Mouse (Mus musculus) midbrain, embryonic 15.5 days (tissue): ENCODE measurements around the gene Phf24. TPM values are rescaled to one million over a fixed set of nuclear protein-coding genes. Genes with fewer than 3 reads are reported as not detected.
A peak's percentile ranks its signal among the peaks of the same experiment; 100 is the strongest.

ENCODE experiments used
- ATAC-seq: fragments of 200-750 bp; cut with Nextera tagmentation; replicated peaks from 2 replicates; pipeline ENCODE4 v1.8.0; 2017; ENCODE audit warnings: moderate TSS enrichment
- H3K27ac ChIP-seq: fragments of 300-500 bp; sonication (generic); 2 replicates; pipeline ENCODE4 v1.5.1; 2015; ENCODE audit warnings: mild to moderate bottlenecking, inconsistent platforms
- H3K27me3 ChIP-seq: fragments of 300-500 bp; sonication (generic); replicated peaks from 2 replicates; pipeline ENCODE4 v1.6.1; 2015; ENCODE audit warnings: inconsistent platforms
- H3K36me3 ChIP-seq: fragments of 300-500 bp; sonication (generic); replicated peaks from 2 replicates; pipeline ENCODE4 v1.6.1; 2015; ENCODE audit warnings: inconsistent platforms
- H3K4me1 ChIP-seq: fragments of 300-500 bp; sonication (generic); 2 replicates; pipeline ENCODE4 v1.6.1; 2015; ENCODE audit warnings: inconsistent platforms
- H3K4me2 ChIP-seq: fragments of 300-500 bp; sonication (generic); 2 replicates; pipeline ENCODE4 v1.6.1; 2015; ENCODE audit warnings: inconsistent platforms, mild to moderate bottlenecking, moderate library complexity
- H3K4me3 ChIP-seq: fragments of 300-500 bp; sonication (generic); 2 replicates; pipeline ENCODE4 v1.5.1; 2015; ENCODE audit warnings: mild to moderate bottlenecking, inconsistent platforms
- H3K9ac ChIP-seq: fragments of 300-500 bp; sonication (generic); 2 replicates; pipeline ENCODE4 v1.6.1; 2015; ENCODE audit warnings: mild to moderate bottlenecking, inconsistent platforms
- H3K9me3 ChIP-seq: fragments of 300-500 bp; sonication (generic); 2 replicates; pipeline ENCODE4 v1.6.1; 2016; ENCODE audit warnings: inconsistent platforms
- WGBS: fragments of 180-500 bp; shearing (Covaris S2); methylation state at CpG from one replicate; pipeline ENCODE4 v1.1.7; 2015; ENCODE audit warnings: mixed read lengths; 5-methylcytosine and 5-hydroxymethylcytosine counted together
- polyA plus RNA-seq: library from polyadenylated mRNA; unstranded; fragments of >200 nt; fragmentation: Nextera tagmentation; extraction: Ambion mirVana; gene quantifications from 2 replicates; pipeline ENCODE4 v1.2.1, GENCODE M21; 2015

Phf24 gene
- polyA plus RNA-seq, 1 experiment from 2014 or later: 40.5 TPM

DNA sequence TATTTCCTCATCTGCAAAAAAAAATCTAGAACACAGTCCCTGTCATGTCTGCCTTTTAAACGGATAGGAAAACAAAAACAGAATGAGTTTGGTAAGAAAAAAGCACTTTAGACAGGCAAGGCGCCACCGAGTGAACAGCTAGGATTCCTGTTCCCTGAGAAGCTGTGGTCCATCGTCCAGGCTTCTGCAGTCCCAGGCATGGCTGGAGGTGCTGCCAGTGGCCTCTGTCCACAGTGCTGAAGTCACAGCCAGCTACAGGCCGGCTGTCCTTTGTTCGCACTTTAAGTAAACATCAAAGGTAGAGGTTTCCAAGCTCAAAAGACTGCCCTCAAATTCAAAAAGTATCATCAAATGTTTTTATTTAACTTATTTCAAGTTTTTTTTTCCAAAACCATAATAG is 28.6 kb downstream of the Phf24 start:
- no peak overlapping the region for H3K4me2 ChIP-seq
- H3K27ac ChIP-seq: no peak overlapping the region
- no peak overlapping the region for H3K9ac ChIP-seq
- H3K4me1 ChIP-seq: peaks cover 39% of the 10 kb centered on the region
- no peaks in the 10 kb centered on the region for H3K27me3 ChIP-seq
- no peaks in the 10 kb centered on the region; the same call in 1 of the 2 replicates for H3K36me3 ChIP-seq
- no peak overlapping the region for H3K4me3 ChIP-seq
- H3K9me3 ChIP-seq: no peaks in the 10 kb centered on the region
- WGBS: 15% methylated on average over 6 of the region's 6 CpGs
- ATAC-seq: no peak

DNA sequence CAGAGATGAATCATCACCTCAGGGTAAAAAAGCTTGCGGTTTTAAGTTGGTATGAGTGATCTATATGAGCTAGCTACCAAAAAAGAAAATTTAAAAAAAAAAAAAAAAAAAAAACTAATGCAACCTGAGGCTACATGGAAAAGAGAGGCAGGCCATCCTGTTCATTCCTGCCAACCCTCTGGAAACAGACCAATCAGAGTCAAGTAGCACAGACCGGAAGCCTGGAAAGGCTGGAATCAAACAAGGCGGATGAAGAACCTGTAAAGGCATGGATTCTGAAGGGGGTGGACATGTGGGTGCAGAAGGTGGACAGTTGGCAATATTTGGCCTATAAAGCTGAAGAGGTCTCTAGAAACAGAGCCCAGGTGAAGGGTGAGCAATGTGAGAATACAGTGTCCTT is 29.0 kb downstream of the Phf24 start:
- no peak overlapping the region for H3K4me3 ChIP-seq
- H3K27ac ChIP-seq: no peak overlapping the region
- no peaks in the 10 kb centered on the region; the same call in 1 of the 2 replicates for H3K36me3 ChIP-seq
- 92% methylated on average over 3 of the region's 3 CpGs for WGBS
- no peak overlapping the region for H3K4me2 ChIP-seq
- no peak overlapping the region for H3K9ac ChIP-seq
- no peaks in the 10 kb centered on the region for H3K9me3 ChIP-seq
- peaks cover 40% of the 10 kb centered on the region for H3K4me1 ChIP-seq
- no peaks in the 10 kb centered on the region for H3K27me3 ChIP-seq
- ATAC-seq: no peak

DNA sequence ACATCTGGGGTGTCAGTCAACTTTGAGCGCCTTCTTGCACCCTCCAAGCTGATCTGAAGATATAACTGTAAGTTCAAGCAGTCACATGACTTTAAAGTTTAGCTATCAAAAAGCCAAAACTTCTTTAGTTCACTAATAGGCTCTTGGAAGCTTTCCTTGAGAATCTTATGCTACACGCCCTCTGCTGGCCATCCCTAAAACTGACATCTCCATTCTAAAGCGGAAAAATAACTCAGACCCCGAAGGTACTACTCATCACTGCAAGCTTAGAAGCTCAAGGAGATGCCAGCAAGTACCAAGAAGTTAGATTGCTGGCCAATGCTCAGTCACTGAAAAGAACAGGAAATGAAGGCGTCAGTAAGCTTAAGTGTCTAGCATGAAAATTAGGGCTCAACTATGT is 29.5 kb downstream of the Phf24 start:
- Histone ChIP-seq H3K27me3 (no peaks in the 10 kb centered on the region), H3K9ac (peak overlapping the region; percentile 23; the same call in 1 of the 2 replicates), H3K36me3 (no peaks in the 10 kb centered on the region), H3K4me2 (peak overlapping the region; percentile 38), H3K4me3 (no peak overlapping the region), H3K9me3 (no peaks in the 10 kb centered on the region), H3K4me1 (peaks cover 45% of the 10 kb centered on the region), H3K27ac (peak overlapping the region; percentile 86)
- WGBS: 5% methylated on average over 5 of the region's 5 CpGs
- no peak for ATAC-seq

DNA sequence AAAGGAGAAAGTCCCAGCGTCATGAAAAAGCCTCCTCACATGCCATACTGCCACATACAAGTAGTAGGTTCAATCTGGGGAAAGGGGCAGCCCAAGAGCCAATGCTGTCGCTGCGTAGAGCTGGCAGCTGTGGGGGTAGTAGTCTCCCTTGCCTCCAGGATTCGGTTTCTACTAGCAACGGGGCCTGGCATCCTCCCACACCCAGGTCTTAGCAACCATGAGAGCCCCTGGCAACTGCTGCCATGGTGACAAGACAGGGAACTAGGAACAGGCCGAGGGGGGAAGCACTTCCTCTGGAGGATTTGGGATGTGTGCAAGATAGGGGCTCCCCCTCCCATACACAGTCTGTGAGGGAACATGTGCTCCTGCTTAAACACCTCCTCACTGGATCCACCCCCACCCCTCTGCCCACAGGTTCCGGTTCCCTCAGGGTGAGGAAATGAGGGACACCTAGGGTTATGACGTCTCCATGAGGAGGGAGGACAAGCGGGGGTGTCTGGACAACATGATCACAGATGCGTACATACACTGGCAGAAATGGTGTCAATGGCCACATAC is 30.4 kb downstream of the Phf24 start:
- Histone ChIP-seq H3K4me3 (0 out of 2 replicates have a peak overlapping the region, but pooled peaks have one; percentile 2), H3K9me3 (no peaks in the 10 kb centered on the region), H3K4me2 (peak overlapping the region; percentile 38), H3K27ac (peak overlapping the region; percentile 86), H3K9ac (peak overlapping the region; percentile 23; the same call in 1 of the 2 replicates), H3K36me3 (no peaks in the 10 kb centered on the region), H3K27me3 (no peaks in the 10 kb centered on the region), H3K4me1 (peaks cover 54% of the 10 kb centered on the region)
- 11% methylated on average over 10 of the region's 10 CpGs for WGBS
- ATAC-seq: peak; percentile 50

DNA sequence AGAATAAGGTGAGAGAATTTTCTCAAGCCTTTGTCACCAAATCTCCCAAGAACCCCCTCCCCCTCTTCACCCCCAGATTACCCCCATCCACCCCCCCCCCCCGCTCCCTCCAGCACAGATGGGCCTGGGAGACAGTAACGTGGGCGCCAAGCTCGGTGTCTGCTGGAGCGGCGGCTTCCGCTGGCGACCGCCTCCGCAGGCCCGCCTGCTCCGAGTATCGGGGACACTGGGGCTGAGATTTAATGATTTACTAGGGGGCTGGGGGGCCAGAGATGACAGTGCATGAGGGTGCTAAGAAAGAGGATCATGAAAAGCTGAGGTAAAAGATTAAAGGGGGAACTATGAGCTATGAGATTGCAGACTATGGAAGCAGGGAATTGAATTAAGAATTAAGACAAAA is 32.1 kb downstream of the Phf24 start:
- Histone ChIP-seq H3K4me3 (no peak overlapping the region), H3K4me2 (0 out of 2 replicates have a peak overlapping the region, but pooled peaks have one; percentile 5), H3K9me3 (no peaks in the 10 kb centered on the region), H3K4me1 (peaks cover 71% of the 10 kb centered on the region), H3K36me3 (no peaks in the 10 kb centered on the region), H3K27me3 (no peaks in the 10 kb centered on the region), H3K9ac (no peak overlapping the region), H3K27ac (peak overlapping the region; percentile 86)
- WGBS: 28% methylated on average over 13 of the region's 13 CpGs
- ATAC-seq: no peak

DNA sequence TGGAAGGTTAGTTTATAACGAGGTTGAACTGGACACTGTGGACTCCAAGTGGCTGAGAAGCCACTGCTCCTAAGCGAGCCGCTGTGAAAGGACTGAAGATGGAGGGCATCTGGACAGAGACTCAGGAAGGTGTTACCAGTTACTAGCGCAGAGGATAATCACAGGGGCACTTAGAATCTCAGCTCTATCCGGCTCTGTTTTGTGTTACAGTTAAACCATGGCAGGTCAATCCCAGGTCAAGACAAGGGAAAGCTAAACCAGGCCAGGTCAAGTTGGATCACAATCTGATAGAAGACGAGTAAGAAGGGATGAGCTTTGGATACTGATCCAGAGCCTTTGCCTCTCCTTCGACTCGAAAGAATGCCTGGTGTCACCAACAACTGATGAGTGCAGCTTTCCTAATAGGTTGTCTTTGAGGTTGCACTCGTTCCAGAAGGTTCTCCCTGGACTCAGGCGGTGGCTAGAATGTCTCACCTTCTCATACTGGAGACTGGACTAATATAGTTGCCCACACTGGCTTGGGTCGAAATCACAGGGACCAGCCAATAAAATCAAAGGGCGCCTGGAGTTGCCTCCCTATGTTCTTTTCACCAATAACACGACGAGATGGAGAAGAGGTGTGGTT is 32.7 kb downstream of the Phf24 start:
- peaks cover 77% of the 10 kb centered on the region for H3K4me1 ChIP-seq
- no peaks in the 10 kb centered on the region for H3K9me3 ChIP-seq
- H3K4me3 ChIP-seq: peak overlapping the region; percentile 75
- H3K27ac ChIP-seq: peak overlapping the region; percentile 86
- WGBS: 14% methylated on average over 14 of the region's 14 CpGs
- no peak for ATAC-seq
- peak overlapping the region; percentile 96 for H3K4me2 ChIP-seq
- H3K27me3 ChIP-seq: no peaks in the 10 kb centered on the region
- H3K36me3 ChIP-seq: no peaks in the 10 kb centered on the region
- H3K9ac ChIP-seq: no peak overlapping the region

DNA sequence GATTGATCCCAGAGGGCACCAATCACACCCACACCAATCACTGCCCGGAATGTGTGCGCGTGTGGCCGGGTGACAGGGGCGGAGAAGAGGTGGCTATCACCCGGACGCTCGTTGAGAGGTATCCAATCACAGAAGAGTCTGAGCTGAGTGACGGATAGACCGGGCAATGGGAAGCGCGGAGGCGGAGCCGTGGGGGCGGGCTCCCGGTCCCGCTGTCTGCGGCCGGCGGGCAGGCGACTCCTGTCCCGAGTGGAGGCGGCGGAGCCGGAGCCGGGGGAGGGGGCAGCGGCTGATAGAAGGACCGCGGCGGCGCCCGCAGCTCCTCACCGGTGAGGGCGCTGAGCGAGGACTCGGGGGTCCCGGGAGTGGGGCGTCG is 33.2 kb downstream of the Phf24 start, which contains the start of gene Dnajb5:
TSS of gene Dnajb5 (plus strand) at position 139 of the 376 bp plus-strand sequence.
- WGBS: under 1% methylated on average over 35 of the region's 39 CpGs
- peak within 1 kb of the TSS; percentile 75 for H3K4me3 ChIP-seq
- no peaks in the 10 kb centered on the region for H3K9me3 ChIP-seq
- peak; percentile 95 for ATAC-seq
- peak within 1 kb of the TSS; percentile 96 for H3K4me2 ChIP-seq
- peak within 1 kb of the TSS; percentile 95 for H3K27ac ChIP-seq
- peaks cover 82% of the 10 kb centered on the region for H3K4me1 ChIP-seq
- H3K9ac ChIP-seq: peak within 1 kb of the TSS; percentile 90
- H3K36me3 ChIP-seq: no peaks in the 10 kb centered on the region
- no peaks in the 10 kb centered on the region for H3K27me3 ChIP-seq

DNA sequence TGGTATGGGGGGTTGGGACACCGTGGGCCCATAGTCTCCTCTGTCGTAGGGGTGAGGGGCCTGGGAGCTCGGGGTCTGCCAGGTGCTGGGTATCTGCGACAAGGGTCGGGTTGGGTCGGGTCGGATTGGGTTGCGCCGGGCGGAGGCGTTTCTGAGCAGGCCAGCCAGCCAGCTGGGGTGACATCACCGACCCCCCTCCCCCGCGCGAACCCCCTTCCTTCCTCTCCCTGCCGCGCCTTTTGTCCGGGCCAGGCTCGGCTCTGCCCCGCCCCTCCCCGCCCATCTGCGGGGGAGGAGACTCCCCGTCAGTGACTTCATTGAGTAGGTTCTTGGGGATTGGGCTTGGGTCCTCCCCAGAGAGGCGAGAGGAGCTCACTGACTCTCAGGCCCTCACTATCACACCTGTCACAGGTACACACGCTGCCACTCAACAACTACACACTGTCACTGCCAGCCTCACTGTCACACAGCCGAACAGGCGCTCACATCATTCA is 33.7 kb downstream of the Phf24 start:
- Histone ChIP-seq H3K4me2 (peak overlapping the region; percentile 96), H3K36me3 (peaks cover 3% of the 10 kb centered on the region; the same call in 1 of the 2 replicates), H3K9me3 (no peaks in the 10 kb centered on the region), H3K4me3 (peak overlapping the region; percentile 75), H3K27me3 (no peaks in the 10 kb centered on the region), H3K9ac (peak overlapping the region; percentile 90), H3K27ac (peak overlapping the region; percentile 95), H3K4me1 (peaks cover 87% of the 10 kb centered on the region)
- ATAC-seq: peak; percentile 57
- 1% methylated on average over 24 of the region's 27 CpGs for WGBS

DNA sequence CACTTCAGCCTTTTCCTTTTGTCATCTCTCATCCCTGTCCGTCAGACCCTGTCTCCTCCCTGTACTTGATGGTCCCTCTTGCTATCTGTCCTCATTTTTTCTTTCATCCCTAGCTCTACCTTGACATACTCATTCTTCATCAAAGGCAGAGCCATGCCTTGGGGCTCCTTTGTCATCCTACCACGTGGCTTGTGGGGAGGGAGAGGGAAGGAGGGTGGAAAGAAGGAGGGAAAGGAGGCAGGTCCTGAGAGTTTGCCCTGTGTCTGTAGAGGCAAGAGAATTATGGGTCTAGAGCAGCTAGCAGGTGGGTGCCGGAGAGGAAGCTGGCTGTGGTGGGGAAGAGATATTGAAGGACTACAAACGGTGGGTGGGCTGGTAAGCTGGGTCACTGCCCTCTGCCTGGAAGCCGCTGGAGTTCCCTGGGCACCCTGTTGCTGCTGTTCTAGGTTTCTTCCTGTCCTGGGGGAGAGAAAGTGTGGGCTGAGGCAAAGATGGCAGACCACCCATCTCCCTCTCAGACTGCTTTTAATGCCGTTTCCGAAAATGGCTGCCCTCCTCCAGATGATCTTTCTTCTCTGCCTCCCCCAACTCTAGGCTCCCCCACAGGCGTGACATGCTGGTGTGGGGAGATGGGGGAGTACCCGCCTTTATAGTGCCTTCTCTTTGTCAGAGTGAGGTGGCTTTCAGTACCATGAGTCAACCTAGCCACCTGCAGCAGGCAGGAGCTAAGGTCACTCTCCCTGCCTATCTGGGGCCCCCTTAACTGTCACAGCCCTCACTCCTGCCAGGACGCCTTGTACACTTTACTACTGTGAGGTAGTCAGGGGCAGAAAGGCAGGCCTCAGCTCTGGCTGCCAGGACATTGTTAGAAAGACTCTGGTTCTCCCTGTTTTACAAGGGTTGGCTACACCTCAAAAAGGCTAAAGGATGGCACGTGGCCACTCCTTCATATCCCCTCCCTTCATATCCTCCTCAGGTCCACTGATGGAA is 35.0 kb downstream of the Phf24 start:
- Histone ChIP-seq H3K9ac (peak overlapping the region; percentile 90), H3K4me1 (peaks cover 79% of the 10 kb centered on the region), H3K36me3 (peaks cover 8% of the 10 kb centered on the region), H3K27me3 (no peaks in the 10 kb centered on the region), H3K4me3 (peak overlapping the region; percentile 75), H3K4me2 (peak overlapping the region; percentile 96), H3K9me3 (no peaks in the 10 kb centered on the region), H3K27ac (peak overlapping the region; percentile 95)
- ATAC-seq: no peak
- 47% methylated on average over 11 of the region's 11 CpGs for WGBS

DNA sequence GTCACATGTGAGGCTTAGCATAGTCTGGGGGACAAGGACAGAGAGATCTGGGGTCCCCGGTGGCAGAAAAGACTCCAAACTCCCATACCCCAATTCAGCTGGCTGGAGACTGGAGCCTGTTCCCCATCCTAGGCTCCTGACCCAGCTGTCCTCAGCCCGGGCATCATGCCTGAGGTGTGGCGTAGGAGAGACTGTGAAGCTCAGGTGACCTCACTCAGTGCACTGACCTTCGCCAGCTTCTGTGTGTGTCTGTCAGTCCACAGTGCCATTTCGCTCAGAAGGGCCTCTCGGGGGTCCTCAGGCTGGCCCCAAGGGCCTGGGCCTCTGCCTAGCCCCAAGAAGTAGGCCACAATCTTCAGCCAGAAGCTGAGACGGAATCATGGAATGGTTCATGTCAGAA is 36.1 kb downstream of the Phf24 start:
- H3K27me3 ChIP-seq: no peaks in the 10 kb centered on the region
- peak overlapping the region; percentile 75 for H3K4me3 ChIP-seq
- peak overlapping the region; percentile 36; the same call in 1 of the 2 replicates for H3K9ac ChIP-seq
- H3K36me3 ChIP-seq: peaks cover 19% of the 10 kb centered on the region
- no peak for ATAC-seq
- H3K4me1 ChIP-seq: peaks cover 69% of the 10 kb centered on the region
- no peaks in the 10 kb centered on the region for H3K9me3 ChIP-seq
- WGBS: 83% methylated on average over 7 of the region's 7 CpGs
- H3K4me2 ChIP-seq: peak overlapping the region; percentile 96
- H3K27ac ChIP-seq: peak overlapping the region; percentile 95

DNA sequence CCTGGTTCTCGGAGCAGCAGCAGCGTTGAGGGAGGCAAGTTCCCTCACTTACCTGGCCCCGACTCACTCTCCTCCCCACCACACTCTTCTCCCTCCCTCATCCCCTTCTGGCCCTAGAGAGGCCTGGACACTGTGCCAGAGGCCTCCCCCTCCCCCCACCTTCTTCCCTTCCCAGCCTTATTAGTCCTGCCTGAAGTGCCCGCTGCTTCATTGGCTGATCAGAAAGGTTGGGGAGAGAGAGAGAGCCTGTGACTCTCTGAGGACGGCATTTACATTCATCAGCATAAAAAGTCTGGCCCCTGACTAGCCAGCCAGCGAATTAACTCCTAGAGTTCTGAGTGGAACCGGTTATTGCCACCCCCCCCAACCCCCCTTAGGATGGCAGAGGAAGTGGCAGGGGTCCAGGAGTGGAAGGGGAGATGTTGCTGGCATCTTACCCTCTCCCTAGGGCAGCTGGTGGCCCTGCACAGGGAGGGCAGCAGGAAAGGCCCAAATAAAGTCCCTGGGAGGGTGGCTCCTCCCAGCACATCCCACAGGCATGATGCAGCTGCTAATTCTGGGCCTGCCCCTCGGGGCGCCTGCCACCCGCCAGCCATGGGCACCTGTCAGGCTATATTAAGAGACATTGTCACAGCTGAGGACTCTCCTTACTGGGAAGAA is 37.1 kb downstream of the Phf24 start:
- peak overlapping the region; percentile 95 for H3K27ac ChIP-seq
- H3K27me3 ChIP-seq: no peaks in the 10 kb centered on the region
- 11% methylated on average over 10 of the region's 10 CpGs for WGBS
- H3K9ac ChIP-seq: peak overlapping the region; percentile 36
- peak overlapping the region; percentile 75 for H3K4me3 ChIP-seq
- no peaks in the 10 kb centered on the region for H3K9me3 ChIP-seq
- H3K36me3 ChIP-seq: peaks cover 27% of the 10 kb centered on the region
- H3K4me2 ChIP-seq: peak overlapping the region; percentile 96
- H3K4me1 ChIP-seq: peaks cover 59% of the 10 kb centered on the region
- no peak for ATAC-seq
